Mouse (Mus musculus) heart, embryonic 10.5 days (tissue): Measurements from ENCODE around the gene Wdr1. TPM values are rescaled to one million over a fixed set of nuclear protein-coding genes. Genes with fewer than 3 reads are reported as not detected.

ENCODE experiments used
- DNase-seq: peaks from one replicate; pipeline ENCODE4 v3.0.0-alpha.2; 2017; ENCODE audit warnings: low spot score
- H3K27ac ChIP-seq: fragments of 300-500 bp; sonication (generic); 2 replicates; pipeline ENCODE4 v1.5.1; 2016; ENCODE audit warnings: mild to moderate bottlenecking
- H3K27me3 ChIP-seq: fragments of 300-500 bp; sonication (generic); 2 replicates; pipeline ENCODE4 v1.6.1; 2016; ENCODE audit warnings: mild to moderate bottlenecking; ENCODE audit not compliant: poor library complexity, insufficient read depth, severe bottlenecking
- H3K36me3 ChIP-seq: fragments of 300-500 bp; sonication (generic); 2 replicates; pipeline ENCODE4 v1.6.1; 2016; ENCODE audit warnings: mild to moderate bottlenecking, moderate library complexity
- H3K4me1 ChIP-seq: fragments of 300-500 bp; sonication (generic); 2 replicates; pipeline ENCODE4 v1.6.1; 2016; ENCODE audit warnings: mild to moderate bottlenecking
- H3K4me3 ChIP-seq: fragments of 300-500 bp; sonication (generic); 2 replicates; pipeline ENCODE4 v1.5.1; 2016; ENCODE audit warnings: mild to moderate bottlenecking, moderate library complexity
- H3K9me3 ChIP-seq: fragments of 300-500 bp; sonication (generic); 2 replicates; pipeline ENCODE4 v1.6.1; 2016; ENCODE audit warnings: mild to moderate bottlenecking, moderate library complexity
- WGBS: fragments of 180-500 bp; shearing (Covaris S2); methylation state at CpG from one replicate; pipeline ENCODE4 v1.1.7; 2016; 5-methylcytosine and 5-hydroxymethylcytosine counted together
- polyA plus RNA-seq: library from polyadenylated mRNA; unstranded; fragments of >200 nt; fragmentation: Nextera tagmentation; extraction: Ambion mirVana; gene quantifications from 2 replicates; pipeline ENCODE4 v1.2.1, GENCODE M21; 2016

Wdr1 gene
- polyA plus RNA-seq, 1 experiment from 2014 or later, result 243 TPM

DNA sequence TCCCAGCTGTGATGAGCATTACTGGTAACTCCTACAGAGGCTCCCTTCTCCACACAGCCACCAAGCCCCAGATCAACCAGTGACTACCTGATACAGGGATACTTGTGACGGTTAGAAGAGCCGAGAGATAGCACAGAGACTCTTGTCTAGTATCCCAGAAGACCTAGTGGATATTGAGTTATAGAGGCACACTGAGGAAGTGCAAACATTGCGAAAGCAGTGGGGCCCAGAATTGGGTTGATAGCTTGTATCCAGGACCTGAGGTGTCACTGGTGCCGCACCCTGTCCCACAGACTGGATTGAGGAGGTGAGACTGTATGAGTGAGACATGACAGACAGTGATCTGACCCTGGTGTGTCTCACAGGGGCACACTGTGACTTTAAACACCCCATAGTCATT is 60.0 kb downstream of the Wdr1 start, which contains the start of gene Slc2a9:
Gene Slc2a9 (minus strand): TSS at position 152 of the 400 bp plus-strand sequence.
- Histone ChIP-seq H3K27me3 (peaks cover 3% of the 10 kb centered on the region; the same call in 1 of the 2 replicates), H3K36me3 (no peaks in the 10 kb centered on the region), H3K4me1 (peaks cover 29% of the 10 kb centered on the region; the same call in 1 of the 2 replicates), H3K27ac (peak within 1 kb of the TSS; percentile 80; the same call in 1 of the 2 replicates), H3K9me3 (no peaks in the 10 kb centered on the region), H3K4me3 (no peak within 1 kb of the TSS)
- WGBS, result 77% methylated on average over 4 of the region's 4 CpGs
- DNase-seq, result no peak

DNA sequence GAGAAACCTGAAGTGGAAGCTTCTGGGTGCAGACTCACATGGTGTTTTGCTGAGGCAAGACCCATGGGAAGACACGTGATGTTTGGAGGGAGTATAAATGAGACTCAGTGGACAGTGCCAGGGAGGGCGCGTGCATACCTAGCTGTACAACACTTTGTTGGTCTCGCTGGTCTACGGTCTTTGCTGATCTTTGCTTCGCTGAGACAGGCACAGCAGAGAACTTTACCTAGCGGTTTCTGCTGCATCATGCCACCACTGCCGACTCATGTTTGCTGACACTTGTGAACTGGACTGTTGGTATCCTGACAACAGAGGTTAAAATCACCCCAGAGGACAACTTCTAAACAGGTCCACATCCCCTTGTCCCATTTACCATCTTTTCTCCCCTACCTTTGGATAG is 63.0 kb downstream of the Wdr1 start:
- WGBS, result 81% methylated on average over 8 of the region's 8 CpGs
- DNase-seq, result no peak
- H3K4me1 ChIP-seq, result peaks cover 18% of the 10 kb centered on the region; the same call in 1 of the 2 replicates
- H3K27ac ChIP-seq, result peak overlapping the region; percentile 59; the same call in 1 of the 2 replicates
- H3K9me3 ChIP-seq, result no peaks in the 10 kb centered on the region
- H3K27me3 ChIP-seq, result no peaks in the 10 kb centered on the region
- no peaks in the 10 kb centered on the region for H3K36me3 ChIP-seq
- no peak overlapping the region for H3K4me3 ChIP-seq

DNA sequence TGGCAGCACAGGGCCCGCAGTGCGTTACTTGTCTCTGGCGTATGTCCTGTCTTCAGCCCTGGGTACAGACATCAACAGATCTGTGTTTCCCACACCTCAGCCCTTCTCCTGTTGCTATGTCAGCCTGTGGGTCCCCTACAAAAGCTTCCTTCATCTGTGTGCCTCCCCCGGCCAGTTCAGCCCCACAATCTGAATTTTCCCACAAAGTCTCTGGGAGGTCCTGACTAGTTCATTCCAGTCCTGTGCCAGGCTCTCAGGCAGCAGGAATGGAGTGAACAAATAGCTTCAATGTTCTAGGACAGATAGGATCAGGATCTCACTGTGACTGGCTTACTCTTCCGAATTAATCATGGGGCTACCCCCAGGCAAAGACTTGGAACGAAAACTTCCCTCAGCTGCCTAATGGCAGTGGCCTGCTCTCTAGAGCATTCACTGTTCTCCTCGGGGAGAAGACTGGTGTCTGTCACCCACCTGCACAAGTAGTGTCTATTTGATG is 63.7 kb downstream of the Wdr1 start:
- H3K27ac ChIP-seq, result peak overlapping the region; percentile 59
- no peaks in the 10 kb centered on the region for H3K36me3 ChIP-seq
- H3K4me3 ChIP-seq, result no peak overlapping the region
- no peak for DNase-seq
- H3K27me3 ChIP-seq, result no peaks in the 10 kb centered on the region
- H3K4me1 ChIP-seq, result peaks cover 13% of the 10 kb centered on the region; the same call in 1 of the 2 replicates
- H3K9me3 ChIP-seq, result no peaks in the 10 kb centered on the region
- 73% methylated on average over 7 of the region's 7 CpGs for WGBS

DNA sequence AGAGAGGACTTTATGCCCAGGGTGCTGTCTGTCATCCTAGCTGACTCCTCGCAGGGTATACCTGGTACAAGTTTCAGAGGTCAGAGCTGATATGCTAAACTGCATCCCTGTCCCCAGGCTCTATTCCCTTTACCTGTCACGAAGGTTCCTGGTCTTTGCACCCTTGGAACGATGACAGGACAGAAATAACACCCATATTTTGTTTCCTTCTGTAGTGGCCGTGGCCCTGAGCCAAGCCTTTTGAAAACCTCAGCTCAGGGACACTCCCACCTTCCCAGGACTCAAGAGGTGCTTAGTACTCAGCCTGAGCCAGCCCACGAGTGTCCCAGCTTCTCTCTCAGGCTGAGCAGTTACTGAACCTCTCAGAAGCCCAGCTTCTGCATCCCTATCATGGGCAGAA is 64.5 kb downstream of the Wdr1 start:
- no peaks in the 10 kb centered on the region for H3K36me3 ChIP-seq
- peaks cover 12% of the 10 kb centered on the region; the same call in 1 of the 2 replicates for H3K4me1 ChIP-seq
- no peak overlapping the region for H3K4me3 ChIP-seq
- no peak overlapping the region for H3K27ac ChIP-seq
- no peaks in the 10 kb centered on the region for H3K9me3 ChIP-seq
- DNase-seq, result no peak
- WGBS, result 67% methylated on average over 5 of the region's 5 CpGs
- no peaks in the 10 kb centered on the region for H3K27me3 ChIP-seq

DNA sequence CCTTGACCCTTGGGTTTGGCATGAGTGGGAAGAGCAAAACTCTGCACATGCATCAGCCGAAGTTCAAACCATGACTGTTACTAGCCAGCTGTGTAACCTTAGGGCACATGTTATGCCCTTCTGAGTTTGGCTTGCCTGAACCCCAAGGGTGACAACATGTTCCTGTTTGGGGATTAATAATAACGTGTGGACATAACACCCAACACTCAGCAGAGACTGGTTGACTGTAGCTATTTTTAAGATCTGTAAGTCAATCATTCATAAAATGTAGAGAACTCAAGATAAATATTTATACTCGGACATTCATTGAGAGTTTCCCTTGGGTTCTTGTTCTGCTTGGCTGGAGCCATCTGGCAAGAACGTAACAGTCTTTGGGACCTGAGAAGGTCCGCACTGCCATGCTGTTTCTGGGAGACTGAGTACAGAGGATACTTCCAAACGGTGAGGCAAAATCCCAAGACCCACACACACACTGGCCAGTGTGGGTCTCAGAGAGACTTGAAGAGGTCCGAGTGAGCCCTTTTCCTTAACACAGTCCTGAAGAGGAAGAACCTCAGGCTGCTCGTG is 66.4 kb downstream of the Wdr1 start:
- Histone ChIP-seq H3K4me1 (peaks cover 4% of the 10 kb centered on the region; the same call in 1 of the 2 replicates), H3K27me3 (no peaks in the 10 kb centered on the region), H3K27ac (no peak overlapping the region), H3K9me3 (no peaks in the 10 kb centered on the region), H3K4me3 (no peak overlapping the region), H3K36me3 (no peaks in the 10 kb centered on the region)
- 81% methylated on average over 8 of the region's 8 CpGs for WGBS
- no peak for DNase-seq

DNA sequence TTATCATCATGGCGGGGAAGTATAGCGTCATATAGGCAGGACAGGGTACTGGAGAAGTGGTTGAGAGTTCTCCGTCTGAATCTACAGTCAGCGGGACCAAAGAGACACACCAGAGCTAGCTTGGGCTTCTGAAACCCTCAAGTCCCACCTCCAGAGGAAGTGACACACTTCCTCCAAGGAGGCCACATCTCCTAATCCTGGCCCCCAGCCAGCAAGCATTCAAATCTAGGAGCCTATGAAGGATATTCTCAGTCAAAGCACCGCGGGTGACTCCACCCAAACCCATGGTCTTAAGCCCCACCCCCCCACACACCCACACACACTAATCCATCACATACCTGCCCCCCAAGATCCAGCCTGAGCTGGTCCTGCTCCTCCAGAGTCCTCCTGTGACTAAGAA is 69.1 kb downstream of the Wdr1 start:
- no peak for DNase-seq
- no peak overlapping the region for H3K27ac ChIP-seq
- no peak overlapping the region for H3K4me3 ChIP-seq
- no peaks in the 10 kb centered on the region for H3K9me3 ChIP-seq
- H3K27me3 ChIP-seq, result peaks cover 14% of the 10 kb centered on the region
- H3K4me1 ChIP-seq, result peaks cover 8% of the 10 kb centered on the region
- H3K36me3 ChIP-seq, result no peaks in the 10 kb centered on the region
- 89% methylated on average over 6 of the region's 6 CpGs for WGBS

DNA sequence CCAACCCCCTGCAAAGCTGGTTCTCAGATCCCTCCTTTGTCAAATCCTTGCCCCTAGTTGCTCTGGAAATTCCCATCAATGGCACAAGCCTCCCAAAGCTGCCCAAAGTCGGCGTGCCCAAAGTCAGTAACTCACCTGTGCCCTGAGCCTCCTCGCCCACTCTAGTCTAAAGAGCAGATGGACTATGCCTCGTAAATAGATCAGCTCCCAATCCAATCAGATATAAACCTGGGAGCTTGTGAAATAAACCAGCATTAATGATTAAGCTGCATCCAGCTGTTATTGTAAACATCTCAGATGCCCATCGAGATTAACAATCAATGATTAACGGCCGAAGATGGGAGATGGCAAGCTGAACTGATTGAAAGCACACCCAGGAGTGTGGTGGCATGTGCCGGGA is 71.3 kb downstream of the Wdr1 start:
- 84% methylated on average over 8 of the region's 8 CpGs for WGBS
- Histone ChIP-seq H3K4me1 (peaks cover 18% of the 10 kb centered on the region), H3K27me3 (peaks cover 14% of the 10 kb centered on the region), H3K36me3 (no peaks in the 10 kb centered on the region), H3K4me3 (no peak overlapping the region), H3K9me3 (no peaks in the 10 kb centered on the region), H3K27ac (no peak overlapping the region)
- no peak for DNase-seq

DNA sequence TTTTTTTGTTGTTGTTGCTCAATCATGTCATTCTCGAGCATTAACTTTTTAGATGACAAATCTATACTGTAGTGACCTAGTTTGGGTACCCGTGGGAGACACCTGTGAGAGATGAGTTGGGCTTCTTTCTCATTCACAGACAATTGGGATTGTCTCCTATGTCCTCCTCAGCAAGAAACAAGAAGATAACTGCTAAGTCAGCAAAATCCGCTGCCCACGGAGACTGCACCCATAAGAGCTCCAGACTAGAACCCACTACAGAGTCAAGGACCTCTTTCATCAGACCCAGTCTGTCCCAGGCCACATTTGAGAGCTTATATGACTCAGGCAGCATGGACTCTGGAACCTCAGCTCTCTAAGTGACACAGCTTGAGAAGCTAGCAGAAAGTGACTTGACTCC is 73.3 kb downstream of the Wdr1 start:
- WGBS, result 86% methylated on average over 4 of the region's 4 CpGs
- DNase-seq, result no peak
- peaks cover 20% of the 10 kb centered on the region for H3K27me3 ChIP-seq
- no peaks in the 10 kb centered on the region for H3K36me3 ChIP-seq
- H3K9me3 ChIP-seq, result no peaks in the 10 kb centered on the region
- H3K27ac ChIP-seq, result no peak overlapping the region
- H3K4me1 ChIP-seq, result peaks cover 18% of the 10 kb centered on the region
- no peak overlapping the region for H3K4me3 ChIP-seq

DNA sequence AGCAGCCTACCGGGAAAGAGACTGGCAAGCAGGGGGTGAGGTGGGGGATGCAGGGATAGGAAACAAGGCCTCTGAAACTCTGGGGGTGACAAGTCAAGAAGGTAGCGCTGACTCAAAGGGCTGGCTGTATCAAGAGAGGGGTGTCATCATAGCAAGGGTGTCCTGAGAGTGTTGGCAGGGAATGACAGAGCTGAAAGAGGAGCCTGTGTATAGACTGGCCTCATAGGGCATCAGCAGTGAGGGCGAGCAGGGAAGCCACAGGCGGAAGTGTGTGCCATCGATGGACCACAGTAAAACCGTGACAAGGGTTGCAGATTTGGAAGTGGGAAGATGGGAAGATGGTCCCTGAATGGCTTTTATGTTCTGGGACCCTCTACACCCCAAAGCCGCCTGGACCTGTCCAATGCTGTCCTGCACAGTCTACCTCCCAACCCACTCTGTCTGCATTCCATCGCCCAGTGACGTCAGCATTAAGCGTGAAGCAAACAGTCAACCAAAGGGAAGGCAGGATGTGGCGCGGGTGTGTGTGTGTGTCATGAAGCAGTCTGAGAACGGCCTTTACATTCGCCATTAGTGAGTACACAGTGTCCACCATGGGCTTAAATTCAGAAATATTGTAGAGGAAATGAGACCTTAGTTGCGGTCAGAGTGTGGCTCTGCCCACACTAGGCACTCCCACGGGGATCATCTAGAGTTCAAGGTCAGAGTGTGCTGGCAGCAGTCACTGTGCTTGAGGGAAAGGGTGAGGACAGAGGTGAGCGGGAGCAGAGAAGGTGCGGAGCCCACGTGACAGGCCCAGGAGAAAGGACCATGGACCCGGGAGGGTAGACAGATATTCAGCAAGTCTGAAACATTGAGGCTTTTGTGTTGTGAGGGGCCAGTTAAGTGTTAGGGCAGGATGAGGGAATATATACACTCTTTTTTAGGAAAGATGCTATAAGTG is 74.1 kb downstream of the Wdr1 start:
- peaks cover 18% of the 10 kb centered on the region for H3K4me1 ChIP-seq
- H3K27ac ChIP-seq, result no peak overlapping the region
- H3K36me3 ChIP-seq, result no peaks in the 10 kb centered on the region
- H3K4me3 ChIP-seq, result no peak overlapping the region
- peaks cover 20% of the 10 kb centered on the region for H3K27me3 ChIP-seq
- H3K9me3 ChIP-seq, result no peaks in the 10 kb centered on the region
- 66% methylated on average over 20 of the region's 20 CpGs for WGBS
- DNase-seq, result no peak

DNA sequence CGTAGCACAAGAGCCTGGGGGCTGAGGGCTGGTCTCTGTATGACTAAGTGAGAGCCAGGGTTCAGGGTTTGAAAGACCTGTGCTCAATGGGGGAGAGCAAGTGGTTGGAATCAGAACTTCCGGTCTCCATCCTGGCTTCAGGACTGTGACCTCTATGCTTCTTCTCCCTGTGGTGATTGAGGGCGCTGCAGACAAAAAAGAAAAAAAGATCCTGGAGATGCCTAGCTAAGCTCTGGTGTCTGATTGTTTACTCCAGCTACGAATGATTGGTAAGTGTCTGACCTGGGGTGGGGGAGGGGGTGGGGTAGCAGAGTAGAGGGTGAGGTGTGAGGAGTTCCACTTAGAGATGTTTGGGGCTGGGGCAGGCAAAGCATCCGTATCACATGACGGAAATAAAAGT is 75.0 kb downstream of the Wdr1 start:
- no peak overlapping the region for H3K4me3 ChIP-seq
- H3K4me1 ChIP-seq, result peaks cover 18% of the 10 kb centered on the region
- no peak overlapping the region; the same call in 1 of the 2 replicates for H3K27ac ChIP-seq
- peaks cover 20% of the 10 kb centered on the region for H3K27me3 ChIP-seq
- 50% methylated on average over 6 of the region's 6 CpGs for WGBS
- no peaks in the 10 kb centered on the region for H3K9me3 ChIP-seq
- DNase-seq, result no peak
- no peaks in the 10 kb centered on the region for H3K36me3 ChIP-seq

DNA sequence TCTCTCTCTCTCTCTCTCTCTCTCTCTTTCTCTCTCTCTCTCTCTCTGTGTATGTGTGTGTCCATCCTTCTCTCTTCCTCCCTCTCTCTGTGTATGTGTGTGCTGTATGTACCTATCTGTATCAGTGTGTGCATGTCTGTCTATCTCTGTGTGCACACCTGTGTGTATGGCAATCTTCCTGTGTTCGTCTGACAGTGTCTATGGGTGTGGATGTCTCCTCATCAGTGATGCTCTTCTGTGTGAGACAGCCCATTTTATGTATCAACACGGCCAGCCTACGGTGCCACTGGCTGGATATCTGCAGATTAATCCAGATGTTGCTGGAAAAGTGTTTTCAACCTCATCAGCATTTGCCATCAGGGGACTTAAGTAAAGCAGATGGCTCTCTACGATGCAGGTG is 75.8 kb downstream of the Wdr1 start:
- H3K27ac ChIP-seq, result no peak overlapping the region
- no peak for DNase-seq

DNA sequence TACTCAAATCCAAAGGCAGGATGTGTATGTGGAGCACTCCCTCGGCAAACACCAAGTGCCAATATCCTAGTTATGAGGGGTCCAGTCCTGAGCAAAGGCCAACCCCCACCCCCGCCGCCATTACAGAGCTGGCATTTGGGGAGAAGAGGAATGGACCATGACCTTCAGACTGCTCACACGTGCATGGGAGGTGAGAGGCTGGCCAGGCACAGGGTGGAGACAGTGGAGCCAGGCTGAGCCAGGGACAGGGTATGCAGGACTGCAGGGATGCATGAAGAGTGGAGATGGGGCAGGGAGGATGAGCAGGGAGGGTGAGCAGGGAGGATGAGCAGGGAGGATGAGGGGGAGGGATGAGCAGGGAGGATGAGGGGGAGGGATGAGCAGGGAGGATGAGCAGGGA is 77.1 kb downstream of the Wdr1 start:
- H3K9me3 ChIP-seq, result no peaks in the 10 kb centered on the region
- no peak overlapping the region for H3K4me3 ChIP-seq
- DNase-seq, result no peak
- peaks cover 20% of the 10 kb centered on the region for H3K4me1 ChIP-seq
- H3K27me3 ChIP-seq, result peaks cover 23% of the 10 kb centered on the region
- no peak overlapping the region for H3K27ac ChIP-seq
- 84% methylated on average over 4 of the region's 4 CpGs for WGBS
- H3K36me3 ChIP-seq, result no peaks in the 10 kb centered on the region

More for the DNA sequence above, 75.8 kb downstream of the Wdr1 start:
- Histone ChIP-seq H3K27me3 (peaks cover 20% of the 10 kb centered on the region), H3K4me3 (no peak overlapping the region), H3K4me1 (peaks cover 18% of the 10 kb centered on the region), H3K9me3 (no peaks in the 10 kb centered on the region), H3K36me3 (no peaks in the 10 kb centered on the region)
- WGBS, result 77% methylated on average over 4 of the region's 4 CpGs

DNA sequence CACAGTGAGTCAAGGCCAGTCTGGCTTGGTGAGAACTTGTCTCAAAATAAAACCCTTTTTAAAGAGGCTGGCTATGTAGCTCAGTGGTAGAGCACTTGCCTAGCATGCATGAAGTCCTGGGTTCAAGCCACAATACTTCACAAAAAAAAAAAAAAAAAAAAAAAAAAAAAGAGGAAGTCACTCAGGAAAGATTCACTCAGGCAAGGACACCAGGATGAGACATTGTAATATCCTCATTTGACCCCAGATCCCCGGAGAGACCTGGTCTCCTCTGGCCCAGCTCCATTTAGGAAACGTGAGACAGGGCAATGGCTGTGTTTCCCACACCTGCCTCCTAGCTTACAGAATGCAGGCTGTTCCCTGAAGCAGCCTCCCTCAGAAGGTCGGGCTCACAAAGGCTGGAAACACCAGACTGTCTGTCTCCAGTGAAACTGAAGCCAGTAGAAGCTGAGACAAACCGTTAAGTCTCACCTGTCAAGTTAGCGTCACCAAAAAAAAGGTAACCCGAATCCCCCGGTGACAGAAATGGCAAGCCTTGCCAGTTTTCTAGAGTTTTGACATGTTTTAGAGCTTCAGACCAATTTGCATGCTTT is 79.4 kb downstream of the Wdr1 start:
- H3K9me3 ChIP-seq, result no peaks in the 10 kb centered on the region
- no peaks in the 10 kb centered on the region for H3K36me3 ChIP-seq
- H3K4me3 ChIP-seq, result no peak overlapping the region
- no peak for DNase-seq
- H3K27me3 ChIP-seq, result peaks cover 12% of the 10 kb centered on the region
- 61% methylated on average over 7 of the region's 7 CpGs for WGBS
- H3K4me1 ChIP-seq, result peaks cover 35% of the 10 kb centered on the region
- H3K27ac ChIP-seq, result no peak overlapping the region
